Mouse (Mus musculus) urinary bladder, postnatal 0 days (tissue): Measurements from ENCODE around the gene Tstd1. TPM values are rescaled to one million over a fixed set of nuclear protein-coding genes. Genes with fewer than 3 reads are reported as not detected.

Experiments used
- polyA plus RNA-seq: library from polyadenylated mRNA; unstranded; fragments of >200 nt; fragmentation: Nextera tagmentation; extraction: Ambion mirVana; gene quantifications from 2 replicates; pipeline ENCODE4 v1.2.1, GENCODE M21; 2015

Tstd1 gene
- 16.8 and 21.2 TPM in 2 replicates for polyA plus RNA-seq

GRCm38 (mm10) chr1:171418660-171419059, at the start of gene Tstd1:
TSS of gene Tstd1 (plus strand) at chr1:171418872.

GRCm38 (mm10) chr1:171369845-171370556, 48.7 kb upstream of the Tstd1 start, which contains the start of gene Nectin4:
TSS of gene Nectin4 (plus strand) at chr1:171370099.

DNA sequence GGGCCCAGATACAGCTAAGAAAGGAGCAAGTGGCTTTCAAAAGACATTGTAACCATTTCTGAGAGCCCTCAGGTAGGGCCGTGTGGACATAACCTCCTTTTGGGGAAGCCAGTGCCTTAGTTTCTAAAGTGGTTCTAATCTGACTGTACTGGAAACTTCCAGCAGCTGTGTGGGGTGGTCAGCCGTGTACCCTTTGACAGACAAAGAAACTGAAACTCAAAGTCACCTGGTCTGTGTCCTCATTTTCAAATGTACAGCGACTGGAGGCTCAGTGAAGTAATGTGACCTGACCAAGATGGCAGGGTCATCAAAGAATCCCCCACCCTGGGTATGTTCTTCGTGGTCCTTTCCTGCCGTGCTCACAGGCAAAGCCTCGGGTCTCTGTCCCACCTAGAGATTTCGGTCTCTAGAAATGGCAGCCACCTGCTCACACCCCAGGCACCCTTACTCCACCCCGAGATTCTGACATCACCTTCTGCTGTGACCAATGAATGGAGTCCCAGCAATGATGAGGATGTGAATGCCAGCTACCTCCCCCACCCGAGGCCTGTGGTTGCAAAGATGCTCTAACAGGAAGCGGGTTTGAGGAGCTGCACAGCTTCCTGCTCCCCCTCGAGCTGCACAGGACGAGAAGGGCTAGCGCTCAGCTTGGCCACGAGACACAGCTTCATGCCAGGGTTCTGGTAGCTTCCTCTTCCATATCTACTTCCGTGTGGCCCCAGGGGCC, 30.1 kb upstream of the Tstd1 start, which contains the start of gene Arhgap30:
Gene Arhgap30, plus strand, starts transcription at position 579 of the 727 bp plus-strand sequence.

DNA sequence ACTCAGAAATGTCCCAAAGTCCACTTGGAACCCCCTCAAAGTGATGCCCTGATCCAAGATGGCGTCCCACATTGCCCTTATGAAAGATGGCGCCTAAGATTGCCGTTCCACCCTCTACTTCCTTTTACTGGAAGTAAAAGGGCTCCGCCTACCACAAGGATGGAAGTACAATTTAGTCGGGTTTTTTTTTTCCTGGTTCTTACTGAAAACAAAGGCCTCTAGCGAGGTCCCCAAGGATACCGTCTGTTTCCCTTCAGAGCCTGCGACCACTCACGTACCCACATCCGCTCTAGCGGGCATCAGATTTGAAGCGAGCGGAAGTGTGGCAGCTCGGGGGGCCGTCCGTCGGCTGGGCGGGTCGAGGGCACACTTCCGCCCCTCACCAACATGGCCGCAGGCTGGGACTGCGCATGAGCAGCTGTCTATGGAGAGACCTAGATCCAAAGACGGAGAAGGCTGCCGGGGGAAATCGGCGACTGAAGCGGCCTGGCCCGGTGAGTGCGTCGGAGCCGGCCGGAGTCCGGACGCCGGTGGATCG, 7.7 kb upstream of the Tstd1 start, which contains the start of gene Usf1:
Gene Usf1, plus strand, starts transcription at position 367 of the 538 bp plus-strand sequence.

DNA sequence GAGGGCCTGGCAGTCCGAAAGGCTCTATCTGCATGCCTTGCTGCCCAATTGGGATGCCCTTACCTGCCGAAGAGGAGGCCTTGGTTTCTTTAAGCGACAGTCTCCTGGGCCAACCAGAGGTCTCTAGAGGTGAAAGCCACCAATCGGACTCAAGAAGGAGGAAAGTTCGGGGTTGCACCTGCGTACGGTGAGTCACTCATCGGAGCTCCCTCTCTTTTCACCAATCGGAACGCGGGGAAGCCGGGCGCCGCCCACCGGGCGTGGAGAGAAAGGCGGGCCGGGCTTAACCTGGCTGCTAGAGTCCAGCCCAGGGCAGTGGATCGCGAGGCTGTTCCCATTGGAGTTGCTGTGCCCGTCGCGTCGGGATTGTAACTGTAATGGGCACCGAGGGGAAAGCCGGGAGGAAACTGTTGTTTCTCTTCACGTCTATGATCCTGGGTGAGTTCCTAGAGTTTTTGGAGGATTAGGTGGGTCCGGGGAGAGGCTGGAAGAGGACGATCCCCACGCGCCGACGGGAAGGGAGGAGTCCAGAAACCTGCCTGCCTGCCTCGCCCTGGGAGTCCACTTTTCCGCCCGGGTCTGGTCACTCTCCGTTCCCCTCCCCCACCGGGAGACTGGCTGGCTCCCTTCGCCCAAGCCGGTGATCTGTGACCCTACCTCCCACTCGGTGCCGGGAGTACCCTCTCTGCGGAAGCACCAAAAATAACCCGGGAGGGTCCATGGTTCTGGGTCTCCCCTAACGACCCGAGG, 18.8 kb downstream of the Tstd1 start, which contains the start of gene F11r:
Gene F11r, plus strand, starts transcription at position 272 of the 750 bp plus-strand sequence.

Other genes with a start within 250 kb of the Tstd1 start
- 246 and 265 TPM in 2 replicates for gene Pcp4l1, start 222.6 kb upstream of the Tstd1 start, polyA plus RNA-seq
- 0.15 and 0.28 TPM in 2 replicates for gene Nr1i3, start 204.9 kb upstream of the Tstd1 start, polyA plus RNA-seq
- gene Tomm40l, start 196.4 kb upstream of the Tstd1 start, polyA plus RNA-seq: 24.1 and 24.4 TPM in 2 replicates
- gene Apoa2, start 193.8 kb upstream of the Tstd1 start, polyA plus RNA-seq: 4.0 and 20.3 TPM in 2 replicates
- gene Fcer1g, start 184.5 kb upstream of the Tstd1 start, polyA plus RNA-seq: 66.5 and 150 TPM in 2 replicates
- gene Adamts4, start 168.5 kb upstream of the Tstd1 start, polyA plus RNA-seq: 4.6 and 5.8 TPM in 2 replicates
- gene Ndufs2, start 167.5 kb upstream of the Tstd1 start, polyA plus RNA-seq: 196 and 216 TPM in 2 replicates
- gene B4galt3, start 148.5 kb upstream of the Tstd1 start, polyA plus RNA-seq: 41.8 and 42.3 TPM in 2 replicates
- 23.1 and 24.7 TPM in 2 replicates for gene Ppox, start 137.7 kb upstream of the Tstd1 start, polyA plus RNA-seq
- gene Usp21, start 130.9 kb upstream of the Tstd1 start, polyA plus RNA-seq: 29.3 and 30.5 TPM in 2 replicates
- 69.1 and 82.7 TPM in 2 replicates for gene Ufc1, start 123.8 kb upstream of the Tstd1 start, polyA plus RNA-seq
- 34.0 and 36.6 TPM in 2 replicates for gene Dedd, start 89.7 kb upstream of the Tstd1 start, polyA plus RNA-seq
- gene Nit1, start 73.2 kb upstream of the Tstd1 start, polyA plus RNA-seq: 31.4 and 33.0 TPM in 2 replicates
- gene Pfdn2, start 73.2 kb upstream of the Tstd1 start, polyA plus RNA-seq: 62.2 and 64.8 TPM in 2 replicates
- gene Klhdc9, start 58.1 kb upstream of the Tstd1 start, polyA plus RNA-seq: 1.1 and 1.5 TPM in 2 replicates
- 22.4 and 24.1 TPM in 2 replicates for gene Nectin4, start 48.8 kb upstream of the Tstd1 start, polyA plus RNA-seq
- gene Arhgap30, start 29.9 kb upstream of the Tstd1 start, polyA plus RNA-seq: 2.1 and 4.7 TPM in 2 replicates
- 32.1 and 33.4 TPM in 2 replicates for gene Usf1, start 7.6 kb upstream of the Tstd1 start, polyA plus RNA-seq
- gene F11r, start 18.7 kb downstream of the Tstd1 start, polyA plus RNA-seq: 84.3 and 90.0 TPM in 2 replicates
- gene Alyref2, start 84.6 kb downstream of the Tstd1 start, polyA plus RNA-seq: 9.6 and 10.3 TPM in 2 replicates
- gene Itln1, start 116.4 kb downstream of the Tstd1 start, polyA plus RNA-seq: 0.51 and 0.73 TPM in 2 replicates
- gene Cd244a, start 140.3 kb downstream of the Tstd1 start, polyA plus RNA-seq: 0.77 and 3.5 TPM in 2 replicates
- 0.35 and 0.98 TPM in 2 replicates for gene Ly9, start 188.5 kb downstream of the Tstd1 start, polyA plus RNA-seq
- gene Slamf7, start 234.2 kb downstream of the Tstd1 start, polyA plus RNA-seq: 0.08 and 0.18 TPM in 2 replicates